Mouse (Mus musculus): ENCODE measurements around the gene Gm20696. TPM values are rescaled to one million over a fixed set of nuclear protein-coding genes. Genes with fewer than 3 reads are reported as not detected.

Gene Gm20696
- polyA plus RNA-seq, 1 experiment from 2014 or later: 2.3 TPM

DNA sequence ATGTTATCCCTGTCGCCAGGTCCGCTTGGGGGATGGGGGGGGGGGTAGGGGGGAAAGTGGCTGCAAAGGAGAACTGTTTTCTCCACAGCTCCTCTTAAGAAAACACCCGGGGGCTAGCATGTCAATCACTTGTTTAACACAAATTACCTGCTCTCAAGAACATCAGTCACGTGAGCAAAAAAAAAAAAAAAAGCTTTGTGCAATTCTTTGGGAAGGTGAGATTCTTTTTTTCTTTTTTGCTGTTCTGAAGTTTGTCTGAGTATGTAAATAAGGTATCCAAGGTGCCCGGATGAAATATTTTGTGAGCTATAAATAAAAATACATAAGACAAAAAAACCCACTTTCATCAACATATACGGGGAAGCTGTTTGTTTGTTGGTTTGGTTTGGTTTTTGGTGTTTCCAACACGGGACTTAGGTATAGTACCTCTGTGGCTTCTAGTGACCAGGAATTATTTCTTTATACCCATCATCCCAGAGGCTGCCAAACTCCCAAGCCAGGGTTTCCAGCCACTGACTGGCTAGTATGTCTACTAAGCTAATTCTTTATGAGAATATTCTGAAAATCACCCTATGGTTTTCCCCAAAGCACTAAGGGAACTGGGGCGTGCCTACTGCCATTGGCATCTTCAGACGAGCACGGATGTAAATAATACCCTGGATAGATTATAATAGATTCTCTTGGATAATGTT, 142.8 kb downstream of the Gm20696 start:
- Histone ChIP-seq H3K4me3 (ENCODE audit: low read length) (peak overlapping the region; percentile 93), H3K4me1 (ENCODE audit: control insufficient read depth, insufficient read depth, low read length) (peaks cover 7% of the 10 kb centered on the region), H3K36me3 (ENCODE audit: control insufficient read depth, insufficient read depth) (peaks cover 6% of the 10 kb centered on the region; the same call in 1 of the 2 replicates), H3K27ac (ENCODE audit: low read length) (peak overlapping the region; percentile 100), H3K9ac (ENCODE audit: low read length) (peak overlapping the region; percentile 98), H3K4me2 (ENCODE audit: low read depth, low read length) (peak overlapping the region; percentile 83), H3K9me3 (replicated peaks; ENCODE audit: control insufficient read depth, low read length) (peaks cover 6% of the 10 kb centered on the region), H3K27me3 (ENCODE audit: control insufficient read depth, insufficient read depth, low read length) (no peaks in the 10 kb centered on the region)
- ATAC-seq (replicated peaks; ENCODE audit: extremely low read depth, insufficient read depth, low FRiP score): no peak
- 28% methylated on average over 10 of the region's 10 CpGs for WGBS

DNA sequence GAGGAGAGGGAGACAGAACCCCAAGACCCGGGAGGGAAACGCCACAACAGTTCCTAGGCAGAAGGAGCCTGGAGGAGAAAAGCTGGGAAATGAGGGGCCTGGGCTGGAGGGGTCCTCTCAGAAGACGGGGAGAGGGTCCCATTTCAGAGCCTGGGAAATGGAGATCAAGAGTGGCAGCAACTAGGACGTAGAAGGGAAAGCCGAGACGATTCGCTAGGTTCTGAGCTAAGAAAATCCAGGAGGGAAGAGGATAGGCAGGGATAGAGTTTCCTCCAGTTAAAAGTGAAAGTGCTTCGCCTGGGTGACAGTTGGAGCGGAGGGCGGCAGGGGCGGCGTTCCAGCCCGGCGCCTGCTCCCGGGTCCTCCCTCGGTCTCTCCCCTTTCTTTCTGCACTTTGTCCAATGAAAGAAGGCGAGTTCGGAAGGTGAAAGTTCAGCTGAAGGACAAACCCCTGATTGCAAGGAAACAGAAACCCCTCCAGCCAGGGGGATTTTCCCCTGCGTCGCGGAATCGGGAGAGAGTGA, 143.4 kb downstream of the Gm20696 start:
- H3K4me3 ChIP-seq (ENCODE audit: low read length): peak overlapping the region; percentile 93
- H3K36me3 ChIP-seq (ENCODE audit: control insufficient read depth, insufficient read depth): peaks cover 6% of the 10 kb centered on the region; the same call in 1 of the 2 replicates
- H3K27me3 ChIP-seq (ENCODE audit: control insufficient read depth, insufficient read depth, low read length): no peaks in the 10 kb centered on the region
- H3K9ac ChIP-seq (ENCODE audit: low read length): peak overlapping the region; percentile 98
- H3K27ac ChIP-seq (ENCODE audit: low read length): peak overlapping the region; percentile 100
- ATAC-seq (replicated peaks; ENCODE audit: extremely low read depth, insufficient read depth, low FRiP score): peak; percentile 46
- under 1% methylated on average over 22 of the region's 22 CpGs for WGBS
- peak overlapping the region; percentile 83 for H3K4me2 ChIP-seq (ENCODE audit: low read depth, low read length)
- peaks cover 7% of the 10 kb centered on the region for H3K4me1 ChIP-seq (ENCODE audit: control insufficient read depth, insufficient read depth, low read length)
- H3K9me3 ChIP-seq (replicated peaks; ENCODE audit: control insufficient read depth, low read length): peaks cover 6% of the 10 kb centered on the region

DNA sequence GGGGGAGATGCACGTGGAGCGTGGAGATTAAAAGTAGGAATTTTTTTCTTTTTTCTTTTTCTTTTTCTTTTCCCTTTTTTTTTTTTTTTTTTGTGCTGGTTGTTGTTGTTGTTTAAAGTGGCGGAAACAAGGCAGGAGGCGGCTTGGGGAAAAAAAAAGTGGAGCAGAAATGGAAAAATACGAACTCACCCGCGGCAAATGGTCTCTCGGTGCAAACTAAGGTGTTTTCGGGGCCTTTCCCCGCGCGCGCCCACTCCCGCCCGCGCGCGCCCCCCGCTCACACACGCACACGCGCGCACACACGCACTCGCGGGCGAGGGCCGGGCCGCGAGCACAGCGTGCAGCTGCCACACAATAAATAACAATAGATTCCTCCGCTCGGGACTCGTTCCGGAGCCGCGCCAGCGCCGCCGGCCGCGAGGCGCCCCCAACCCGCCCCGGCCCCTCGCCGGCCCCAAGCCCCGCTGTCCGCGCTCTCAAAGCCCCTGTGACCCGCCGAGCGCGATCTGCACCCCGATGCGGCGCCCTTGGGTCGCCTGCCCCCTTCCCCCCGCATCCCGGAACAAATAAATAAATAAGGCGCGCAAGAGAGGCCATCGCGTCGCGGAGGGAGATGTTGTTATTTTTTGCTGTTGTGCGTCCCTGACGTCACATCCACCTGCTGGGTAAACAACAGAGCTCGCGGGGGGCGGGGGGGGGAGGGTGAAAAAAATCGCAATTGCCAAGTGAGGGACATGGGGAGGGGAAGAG, 144.1 kb downstream of the Gm20696 start, which contains the start of gene Foxp1:
Gene Foxp1 (minus strand): TSS at position 363 of the 750 bp plus-strand sequence.
- H3K9me3 ChIP-seq (replicated peaks; ENCODE audit: control insufficient read depth, low read length): peaks cover 6% of the 10 kb centered on the region
- peaks cover 7% of the 10 kb centered on the region for H3K4me1 ChIP-seq (ENCODE audit: control insufficient read depth, insufficient read depth, low read length)
- H3K36me3 ChIP-seq (ENCODE audit: control insufficient read depth, insufficient read depth): peaks cover 6% of the 10 kb centered on the region; the same call in 1 of the 2 replicates
- peak; percentile 35 for ATAC-seq (replicated peaks; ENCODE audit: extremely low read depth, insufficient read depth, low FRiP score)
- H3K4me3 ChIP-seq (ENCODE audit: low read length): peak within 1 kb of the TSS; percentile 93
- under 1% methylated on average over 71 of the region's 72 CpGs for WGBS
- H3K27me3 ChIP-seq (ENCODE audit: control insufficient read depth, insufficient read depth, low read length): no peaks in the 10 kb centered on the region
- H3K27ac ChIP-seq (ENCODE audit: low read length): peak within 1 kb of the TSS; percentile 100
- H3K4me2 ChIP-seq (ENCODE audit: low read depth, low read length): peak within 1 kb of the TSS; percentile 83
- H3K9ac ChIP-seq (ENCODE audit: low read length): peak within 1 kb of the TSS; percentile 98

DNA sequence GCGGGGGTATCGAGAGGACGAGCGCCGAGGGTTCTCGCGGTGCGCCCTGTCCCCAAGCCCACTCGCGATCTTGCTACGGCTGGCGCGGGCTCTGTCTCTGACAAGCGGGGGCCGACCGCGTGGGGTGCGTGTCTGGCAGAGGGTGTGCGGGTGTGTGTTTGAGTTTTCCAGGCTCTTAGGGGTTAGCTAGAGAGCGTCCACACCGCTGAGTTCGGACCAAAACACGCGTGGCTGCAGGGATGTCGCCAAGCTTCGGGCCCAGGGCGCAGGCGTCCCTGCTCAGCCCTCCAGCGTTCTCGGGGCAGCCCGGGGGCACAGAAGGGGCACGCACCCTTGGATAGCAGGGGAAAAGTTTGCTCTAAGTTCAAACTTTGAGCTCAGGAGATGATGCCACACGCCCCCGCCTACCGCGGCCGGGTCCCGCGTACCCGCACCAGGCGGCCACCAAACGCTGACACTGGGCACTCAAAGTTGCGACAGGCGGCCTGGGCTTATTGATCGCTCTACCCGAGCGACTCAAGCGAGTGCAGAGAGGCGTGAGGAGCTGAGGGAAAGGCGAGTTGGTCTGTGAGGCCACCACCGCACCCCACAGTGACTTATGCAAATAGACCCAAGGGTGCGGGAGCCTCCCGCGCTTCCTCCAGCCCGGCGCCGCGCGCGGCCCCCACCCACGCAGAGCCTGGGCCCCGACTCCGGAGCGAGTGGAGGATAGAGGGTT, 144.8 kb downstream of the Gm20696 start:
- Histone ChIP-seq H3K4me3 (ENCODE audit: low read length) (peak overlapping the region; percentile 93), H3K36me3 (ENCODE audit: control insufficient read depth, insufficient read depth) (peaks cover under 1% of the 10 kb centered on the region; the same call in 1 of the 2 replicates), H3K4me1 (ENCODE audit: control insufficient read depth, insufficient read depth, low read length) (peaks cover 7% of the 10 kb centered on the region), H3K9ac (ENCODE audit: low read length) (peak overlapping the region; percentile 98), H3K4me2 (ENCODE audit: low read depth, low read length) (peak overlapping the region; percentile 83), H3K27me3 (ENCODE audit: control insufficient read depth, insufficient read depth, low read length) (no peaks in the 10 kb centered on the region), H3K27ac (ENCODE audit: low read length) (peak overlapping the region; percentile 100), H3K9me3 (replicated peaks; ENCODE audit: control insufficient read depth, low read length) (no peaks in the 10 kb centered on the region)
- under 1% methylated on average over 64 of the region's 64 CpGs for WGBS
- no peak; the same call in 1 of the 2 replicates for ATAC-seq (replicated peaks; ENCODE audit: extremely low read depth, insufficient read depth, low FRiP score)

DNA sequence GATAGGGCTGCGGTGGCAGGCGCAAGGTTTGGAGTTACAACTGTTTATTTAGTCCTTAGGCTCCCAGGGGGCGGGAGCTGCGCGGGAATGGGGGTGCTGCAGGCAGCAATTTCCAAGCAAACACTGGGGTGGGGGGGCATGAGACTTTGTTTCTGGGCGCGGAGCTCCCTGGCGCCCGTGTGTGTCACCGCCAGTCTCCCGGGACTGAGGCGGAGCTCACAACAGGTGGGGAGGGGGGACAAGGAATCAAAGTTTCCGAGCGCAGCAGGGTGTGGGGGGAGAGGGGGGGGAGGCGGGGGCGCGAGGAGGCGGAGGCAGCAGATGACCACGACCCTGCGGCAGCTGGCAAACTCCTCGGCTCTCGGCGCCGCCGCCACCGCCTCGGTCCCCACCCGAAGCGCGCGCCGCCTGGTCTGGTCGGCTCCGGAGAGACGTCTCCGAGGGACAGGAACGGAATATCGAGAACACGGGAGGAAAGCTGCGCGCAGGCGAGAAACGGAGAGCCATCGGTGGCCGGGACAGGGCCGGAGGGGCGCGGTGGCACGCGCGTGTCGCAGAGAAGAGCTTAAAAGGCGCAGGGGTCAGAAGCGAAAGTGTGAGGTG, 145.5 kb downstream of the Gm20696 start:
- H3K4me3 ChIP-seq (ENCODE audit: low read length): peak overlapping the region; percentile 93
- peak overlapping the region; percentile 100 for H3K27ac ChIP-seq (ENCODE audit: low read length)
- peak; percentile 77 for ATAC-seq (replicated peaks; ENCODE audit: extremely low read depth, insufficient read depth, low FRiP score)
- peaks cover 7% of the 10 kb centered on the region for H3K4me1 ChIP-seq (ENCODE audit: control insufficient read depth, insufficient read depth, low read length)
- H3K9me3 ChIP-seq (replicated peaks; ENCODE audit: control insufficient read depth, low read length): no peaks in the 10 kb centered on the region
- H3K36me3 ChIP-seq (ENCODE audit: control insufficient read depth, insufficient read depth): no peaks in the 10 kb centered on the region
- peak overlapping the region; percentile 83 for H3K4me2 ChIP-seq (ENCODE audit: low read depth, low read length)
- peak overlapping the region; percentile 98 for H3K9ac ChIP-seq (ENCODE audit: low read length)
- H3K27me3 ChIP-seq (ENCODE audit: control insufficient read depth, insufficient read depth, low read length): no peaks in the 10 kb centered on the region
- under 1% methylated on average over 49 of the region's 54 CpGs for WGBS

DNA sequence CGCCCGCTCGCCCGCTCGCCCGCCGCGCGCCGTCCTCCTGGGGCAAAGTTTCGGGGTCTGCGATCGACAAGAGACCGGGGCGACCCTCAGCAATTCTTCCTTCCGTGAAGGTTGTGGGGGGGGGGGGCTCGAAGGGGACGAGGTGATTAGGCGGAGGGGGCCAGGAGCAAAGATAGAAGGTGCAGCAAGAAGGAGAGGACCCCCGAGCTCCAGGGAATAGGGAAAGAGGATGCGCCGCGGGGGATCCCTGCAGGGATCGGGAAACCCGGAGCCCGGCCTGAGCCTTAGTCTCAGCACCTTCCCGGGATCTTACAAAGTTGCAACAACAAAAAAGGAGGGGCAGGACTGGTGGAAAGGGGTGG, 145.9 kb downstream of the Gm20696 start:
- H3K4me2 ChIP-seq (ENCODE audit: low read depth, low read length): peak overlapping the region; percentile 83
- no peaks in the 10 kb centered on the region for H3K9me3 ChIP-seq (replicated peaks; ENCODE audit: control insufficient read depth, low read length)
- peak overlapping the region; percentile 98 for H3K9ac ChIP-seq (ENCODE audit: low read length)
- no peaks in the 10 kb centered on the region for H3K36me3 ChIP-seq (ENCODE audit: control insufficient read depth, insufficient read depth)
- H3K4me1 ChIP-seq (ENCODE audit: control insufficient read depth, insufficient read depth, low read length): peaks cover 7% of the 10 kb centered on the region
- ATAC-seq (replicated peaks; ENCODE audit: extremely low read depth, insufficient read depth, low FRiP score): peak; percentile 16
- peak overlapping the region; percentile 100 for H3K27ac ChIP-seq (ENCODE audit: low read length)
- 0% methylated on average over 11 of the region's 27 CpGs for WGBS
- H3K27me3 ChIP-seq (ENCODE audit: control insufficient read depth, insufficient read depth, low read length): no peaks in the 10 kb centered on the region
- peak overlapping the region; percentile 93 for H3K4me3 ChIP-seq (ENCODE audit: low read length)

DNA sequence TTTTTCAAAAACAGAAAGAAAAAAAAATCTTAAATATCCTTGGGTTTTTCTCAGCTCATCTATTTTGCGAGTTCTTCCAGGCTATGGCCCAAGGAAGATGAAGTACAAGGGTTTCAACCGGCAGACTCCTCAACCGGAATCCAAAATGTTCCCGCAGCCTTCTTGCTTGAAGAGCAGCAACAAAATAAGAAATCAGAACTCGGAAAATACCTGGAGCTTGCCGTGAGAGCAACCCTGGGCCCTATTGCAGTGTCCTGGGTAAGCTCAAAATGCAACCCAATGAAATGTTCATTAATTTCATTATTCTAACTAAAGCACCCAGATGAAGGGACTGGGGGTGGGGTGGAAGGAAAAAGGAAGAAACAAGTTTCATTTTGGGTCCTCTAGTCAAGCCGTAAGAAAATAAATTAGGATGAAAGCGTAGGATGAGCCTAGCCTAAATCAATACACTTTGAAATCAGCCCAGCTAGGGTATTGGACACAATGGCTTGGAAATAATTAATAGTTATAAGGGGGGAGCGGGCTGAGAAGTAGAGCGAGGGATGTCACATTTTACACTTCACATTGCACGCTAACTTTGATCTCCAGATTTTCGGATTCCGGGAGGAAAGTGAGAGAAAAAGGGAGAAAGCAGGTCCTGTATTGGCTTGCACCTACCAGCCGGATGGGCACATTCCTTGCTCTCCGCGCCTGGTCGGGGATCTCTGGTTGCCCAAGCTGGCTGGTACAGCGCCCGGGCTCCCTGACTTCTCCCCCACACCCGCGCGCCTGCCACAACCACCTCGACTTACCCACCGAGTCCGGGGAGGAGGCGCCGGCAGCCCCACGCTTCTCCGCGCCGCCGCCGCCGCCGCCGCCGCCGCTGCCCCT, 146.6 kb downstream of the Gm20696 start:
- Histone ChIP-seq H3K4me1 (ENCODE audit: control insufficient read depth, insufficient read depth, low read length) (peaks cover 7% of the 10 kb centered on the region), H3K36me3 (ENCODE audit: control insufficient read depth, insufficient read depth) (no peaks in the 10 kb centered on the region), H3K27ac (ENCODE audit: low read length) (peak overlapping the region; percentile 100), H3K4me3 (ENCODE audit: low read length) (peak overlapping the region; percentile 93), H3K9ac (ENCODE audit: low read length) (peak overlapping the region; percentile 98), H3K9me3 (replicated peaks; ENCODE audit: control insufficient read depth, low read length) (no peaks in the 10 kb centered on the region), H3K4me2 (ENCODE audit: low read depth, low read length) (peak overlapping the region; percentile 83), H3K27me3 (ENCODE audit: control insufficient read depth, insufficient read depth, low read length) (no peaks in the 10 kb centered on the region)
- 9% methylated on average over 38 of the region's 38 CpGs for WGBS
- ATAC-seq (replicated peaks; ENCODE audit: extremely low read depth, insufficient read depth, low FRiP score): no peak

DNA sequence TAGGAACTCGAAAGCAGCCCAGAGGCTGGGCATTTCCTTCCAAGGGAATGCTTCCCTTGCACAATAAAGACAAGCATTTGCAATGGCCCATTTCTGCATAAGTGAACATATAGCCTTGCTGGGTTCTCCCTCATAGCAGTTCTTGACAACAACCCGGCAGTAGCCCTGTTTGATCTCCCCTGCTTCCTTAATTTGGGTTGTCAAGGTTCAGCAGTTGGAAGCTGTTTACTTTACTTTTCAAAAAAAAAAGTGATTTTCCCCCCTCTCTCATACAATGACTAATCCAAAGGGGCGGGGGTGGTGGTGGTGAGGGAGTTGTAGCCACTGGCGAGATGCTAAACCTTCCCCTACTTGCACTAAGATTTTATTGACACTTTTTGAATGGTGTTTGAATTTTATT, 147.5 kb downstream of the Gm20696 start:
- no peak overlapping the region for H3K4me3 ChIP-seq (ENCODE audit: low read length)
- WGBS: 60% methylated on average over 4 of the region's 4 CpGs
- H3K4me2 ChIP-seq (ENCODE audit: low read depth, low read length): no peak overlapping the region
- H3K36me3 ChIP-seq (ENCODE audit: control insufficient read depth, insufficient read depth): no peaks in the 10 kb centered on the region
- H3K27ac ChIP-seq (ENCODE audit: low read length): no peak overlapping the region
- H3K9ac ChIP-seq (ENCODE audit: low read length): no peak overlapping the region
- no peaks in the 10 kb centered on the region for H3K27me3 ChIP-seq (ENCODE audit: control insufficient read depth, insufficient read depth, low read length)
- ATAC-seq (replicated peaks; ENCODE audit: extremely low read depth, insufficient read depth, low FRiP score): no peak
- H3K4me1 ChIP-seq (ENCODE audit: control insufficient read depth, insufficient read depth, low read length): peaks cover 6% of the 10 kb centered on the region
- H3K9me3 ChIP-seq (replicated peaks; ENCODE audit: control insufficient read depth, low read length): no peaks in the 10 kb centered on the region

All from heart, embryonic 16.5 days (tissue).